Mouse (Mus musculus) brain, embryonic 14.5 days (tissue): Measurements from ENCODE around the gene Pnkp.

Experiments used
- CTCF ChIP-seq: fragments of 200-500 bp; IDR thresholded peaks from 2 replicates; pipeline ENCODE4 v1.5.1; 2012; ENCODE audit warnings: inconsistent platforms, mild to moderate bottlenecking, moderate library complexity, borderline replicate concordance; ENCODE audit not compliant: insufficient read depth, insufficient read length; ENCODE audit errors: extremely low read depth
- POLR2A ChIP-seq: fragments of 200-500 bp; IDR thresholded peaks from 2 replicates; pipeline ENCODE4 v1.6.1; 2012; ENCODE audit warnings: mild to moderate bottlenecking, inconsistent platforms, borderline replicate concordance; ENCODE audit not compliant: poor library complexity, insufficient read depth, insufficient read length, severe bottlenecking; ENCODE audit errors: extremely low read depth

- TF ChIP-seq CTCF: no peak
- TF ChIP-seq POLR2A: no peak
Measured at GRCm38 (mm10) chr7:44888256-44889105, 31.5 kb downstream of the Pnkp start.
